ENCODE assay signal across 8 mouse cellular contexts in the genomic region with DNA sequence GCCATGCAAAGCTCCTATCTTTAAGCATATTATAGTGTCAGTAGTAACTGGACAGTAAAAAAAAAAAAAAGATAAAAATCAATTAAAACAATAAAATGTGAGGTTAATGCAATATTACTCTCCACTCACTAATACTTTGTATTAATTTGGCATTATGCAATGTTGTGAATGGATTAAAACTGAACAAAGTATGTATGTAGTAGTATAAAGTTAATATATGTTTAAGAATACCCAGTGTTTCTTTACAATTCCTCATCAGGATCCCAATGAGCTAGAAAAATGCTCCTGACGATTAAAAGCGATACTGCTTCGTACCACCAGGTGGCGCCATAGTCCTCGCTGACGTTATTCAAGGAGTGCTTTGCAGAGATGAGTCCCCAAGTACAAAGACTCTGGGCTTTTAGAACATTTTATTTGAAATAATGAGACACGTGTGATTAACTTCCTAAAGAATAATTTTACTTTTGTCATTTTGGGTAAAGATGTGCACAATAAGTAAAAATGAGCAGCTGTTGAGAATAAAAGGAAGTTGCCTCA.
DNase-seq lines count a peak whose midpoint lies in the region; ATAC-seq and TF ChIP-seq lines count a peak whose summit lies in the region.

No protein-coding gene starts in this region.

- no peak overlapping the region for H3K4me2 ChIP-seq in heart, embryonic 11.5 days

- no peak overlapping the region for H3K4me3 ChIP-seq in heart, embryonic 11.5 days (ENCODE audit: low read depth, low read length)
- H3K4me3 ChIP-seq in forebrain, embryonic 10.5 days: no peak overlapping the region
- no peak overlapping the region for H3K4me3 ChIP-seq in hindbrain, embryonic 10.5 days
- H3K4me3 ChIP-seq in small intestine, adult 2 months (ENCODE audit: low read depth, low read length): no peak overlapping the region

- H3K4me1 ChIP-seq in heart, embryonic 11.5 days (ENCODE audit: control insufficient read depth, insufficient read depth, low read length): no peaks in the 10 kb centered on the region
- no peaks in the 10 kb centered on the region for H3K4me1 ChIP-seq in forebrain, embryonic 10.5 days
- no peaks in the 10 kb centered on the region for H3K4me1 ChIP-seq in hindbrain, embryonic 10.5 days (replicated peaks)
- H3K4me1 ChIP-seq in small intestine, adult 2 months (ENCODE audit: control insufficient read depth, insufficient read depth, insufficient read length, low read length): no peaks in the 10 kb centered on the region

- H3K27ac ChIP-seq in heart, embryonic 11.5 days (ENCODE audit: low read depth, low read length): no peak overlapping the region
- no peak overlapping the region for H3K27ac ChIP-seq in forebrain, embryonic 10.5 days
- H3K27ac ChIP-seq in hindbrain, embryonic 10.5 days: no peak overlapping the region
- no peak overlapping the region for H3K27ac ChIP-seq in small intestine, adult 2 months (ENCODE audit: insufficient read depth, low read depth, low read length)

- no peak for TF ChIP-seq POLR2A in small intestine, adult 2 months (IDR thresholded peaks at IDR 0.05; ENCODE audit: low read depth, low read length)

- peak; percentile 13 for DNase-seq in heart, adult 8-10 months (ENCODE audit: low spot score)
- peak; percentile 6 to 11 for DNase-seq in adrenal gland, postnatal 4 days (ENCODE audit: low spot score in 2 of 2)
- peak; percentile 71 for DNase-seq in forebrain, embryonic 10.5 days (ENCODE audit: extremely low spot score, low spot score)
- peak; percentile 71 for DNase-seq in hindbrain, embryonic 10.5 days (ENCODE audit: low spot score)
- DNase-seq in layer of hippocampus, postnatal 36 days: peak; percentile 61 to 68
- peak; percentile 79 for DNase-seq in mesoderm, embryonic 11.5 days (ENCODE audit: low read depth, low spot score)

- no peaks in the 10 kb centered on the region for H3K9me3 ChIP-seq in heart, embryonic 11.5 days (replicated peaks; ENCODE audit: control insufficient read depth, low read length)
- no peaks in the 10 kb centered on the region for H3K9me3 ChIP-seq in forebrain, embryonic 10.5 days
- no peaks in the 10 kb centered on the region for H3K9me3 ChIP-seq in hindbrain, embryonic 10.5 days

- TF ChIP-seq CTCF in small intestine, adult 2 months (IDR thresholded peaks at IDR 0.05; ENCODE audit: extremely low read depth, insufficient read length, insufficient replicate concordance, low read depth, low read length): peak; percentile 28; the same call in 1 of the 2 replicates

- H3K9ac ChIP-seq in heart, embryonic 11.5 days (ENCODE audit: low read depth, low read length): no peak overlapping the region

- no peak for ATAC-seq in heart, embryonic 11.5 days (replicated peaks; ENCODE audit: insufficient number of reproducible peaks, low FRiP score, low TSS enrichment)

- H3K36me3 ChIP-seq in heart, embryonic 11.5 days (ENCODE audit: control insufficient read depth, insufficient read depth, low read length): no peaks in the 10 kb centered on the region
- no peaks in the 10 kb centered on the region for H3K36me3 ChIP-seq in forebrain, embryonic 10.5 days (replicated peaks)
- no peaks in the 10 kb centered on the region for H3K36me3 ChIP-seq in hindbrain, embryonic 10.5 days
- H3K36me3 ChIP-seq in small intestine, adult 2 months (ENCODE audit: control insufficient read depth, insufficient read depth, low read length): no peaks in the 10 kb centered on the region

- no peaks in the 10 kb centered on the region for H3K27me3 ChIP-seq in heart, embryonic 11.5 days (ENCODE audit: control insufficient read depth, insufficient read depth, low read length)
- no peaks in the 10 kb centered on the region for H3K27me3 ChIP-seq in forebrain, embryonic 10.5 days (ENCODE audit: poor library complexity, severe bottlenecking)
- H3K27me3 ChIP-seq in hindbrain, embryonic 10.5 days (ENCODE audit: insufficient read depth, poor library complexity, severe bottlenecking): no peaks in the 10 kb centered on the region
- no peaks in the 10 kb centered on the region for H3K27me3 ChIP-seq in small intestine, adult 2 months (ENCODE audit: control insufficient read depth, insufficient read depth, low read length)

- under 1% methylated on average over 7 of the region's 7 CpGs for WGBS in heart, embryonic 11.5 days (ENCODE audit: insufficient replicate concordance)
- WGBS in forebrain, embryonic 10.5 days: 2% methylated on average over 7 of the region's 7 CpGs
- 2% methylated on average over 7 of the region's 7 CpGs for WGBS in hindbrain, embryonic 10.5 days
- WGBS in small intestine, adult 2 months: 3% methylated on average over 7 of the region's 7 CpGs

Comparison
In these comparisons a context has a peak if more than half of its experiments do, and no peak if none do; other contexts are left out.
1. DNase-seq: peak in every context shown above with its lines; median percentile 79 in mesoderm, embryonic 11.5 days; 71 in forebrain, embryonic 10.5 days; 71 in hindbrain, embryonic 10.5 days; 64 in layer of hippocampus, postnatal 36 days; 13 in heart, adult 8-10 months; 8 in adrenal gland, postnatal 4 days.